Mouse (Mus musculus) mammary gland, adult 2 months (tissue): Measurements from ENCODE around the gene Dolpp1. TPM values are rescaled to one million over a fixed set of nuclear protein-coding genes. Genes with fewer than 3 reads are reported as not detected.

Experiments
- polyA plus RNA-seq: library from polyadenylated mRNA; depleted of rRNA; stranded (reverse); fragments of >200 nt; gene quantifications from 2 replicates; pipeline ENCODE4 v1.2.3, GENCODE M21; 2012; ENCODE audit warnings: low replicate concordance; rRNA removed

The Dolpp1 gene
- 78.6 and 80.0 TPM in 2 replicates for polyA plus RNA-seq

DNA sequence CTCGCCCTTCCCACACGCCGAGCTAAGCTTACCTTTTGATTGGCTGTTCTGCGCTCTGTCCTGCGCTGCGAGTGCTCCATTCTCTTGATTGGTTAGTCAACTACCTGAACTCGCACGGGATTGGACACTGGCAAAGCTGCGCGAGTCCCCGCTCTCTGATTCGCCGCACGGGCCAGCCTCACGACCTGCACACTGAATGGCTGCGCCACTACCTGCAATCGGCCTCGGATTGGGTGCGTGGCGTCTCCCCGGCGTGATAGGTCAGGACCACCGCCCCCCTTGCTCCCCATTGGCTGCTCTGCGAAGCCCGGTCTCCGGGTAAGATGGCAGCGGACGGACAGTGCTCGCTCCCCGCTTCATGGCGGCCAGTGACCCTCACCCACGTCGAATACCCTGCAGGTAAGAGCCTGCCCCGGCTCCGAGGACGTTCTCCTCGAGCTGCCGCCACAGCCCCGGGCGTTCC is at the start of gene Dolpp1:
Dolpp1 (plus strand) TSS at position 141 of the 463 bp plus-strand sequence.

DNA sequence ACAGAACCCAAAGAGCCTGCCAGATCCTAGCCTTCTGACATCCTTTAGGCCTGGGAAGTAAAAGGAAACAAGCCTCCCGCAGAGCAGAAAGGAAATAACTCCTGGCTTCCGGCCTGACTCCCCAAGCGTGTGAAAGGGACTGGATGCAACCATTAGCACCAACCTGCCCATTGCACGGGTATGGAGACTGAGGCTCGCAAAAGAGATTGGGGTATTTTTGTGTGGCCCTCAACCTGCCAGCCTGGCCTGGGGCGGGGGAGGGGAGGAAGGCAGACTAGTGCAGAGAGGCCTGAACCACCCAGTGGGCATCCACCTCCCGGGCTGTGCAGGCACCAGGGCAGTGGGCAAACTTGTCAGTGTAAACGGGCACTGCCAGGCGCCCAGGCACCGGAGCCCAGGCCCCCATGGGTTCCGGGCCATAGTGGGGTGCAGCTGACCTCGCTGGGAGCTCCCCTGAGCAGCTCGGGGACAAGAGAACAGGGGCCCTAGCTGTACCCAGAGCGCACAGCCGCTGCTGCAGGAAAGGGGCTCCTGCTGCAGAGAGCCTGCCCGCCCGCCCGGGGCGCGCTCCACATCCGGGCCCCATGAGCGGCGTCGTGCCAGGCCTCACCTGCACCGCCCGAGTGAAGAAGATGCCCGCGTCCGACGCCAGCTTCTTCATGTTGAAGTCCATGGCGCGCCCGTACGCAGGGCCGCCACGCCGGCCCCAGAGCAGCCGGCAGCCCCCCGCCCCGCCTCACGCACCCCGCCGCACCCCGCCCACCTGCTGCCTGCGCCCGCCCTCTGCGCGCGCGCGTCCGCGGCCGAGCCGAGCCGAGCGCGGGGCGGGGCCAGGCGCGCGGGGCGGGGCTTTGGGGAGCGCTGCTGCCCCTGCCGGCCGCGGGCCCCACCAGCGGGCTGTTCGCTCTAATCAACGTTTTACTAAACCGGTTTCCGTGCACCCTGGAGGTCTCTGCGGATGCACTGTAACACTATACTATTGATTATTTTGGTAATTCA is 33.2 kb upstream of the Dolpp1 start, which contains the start of gene Sh3glb2:
Sh3glb2 (minus strand) TSS at position 805 of the 999 bp plus-strand sequence.

DNA sequence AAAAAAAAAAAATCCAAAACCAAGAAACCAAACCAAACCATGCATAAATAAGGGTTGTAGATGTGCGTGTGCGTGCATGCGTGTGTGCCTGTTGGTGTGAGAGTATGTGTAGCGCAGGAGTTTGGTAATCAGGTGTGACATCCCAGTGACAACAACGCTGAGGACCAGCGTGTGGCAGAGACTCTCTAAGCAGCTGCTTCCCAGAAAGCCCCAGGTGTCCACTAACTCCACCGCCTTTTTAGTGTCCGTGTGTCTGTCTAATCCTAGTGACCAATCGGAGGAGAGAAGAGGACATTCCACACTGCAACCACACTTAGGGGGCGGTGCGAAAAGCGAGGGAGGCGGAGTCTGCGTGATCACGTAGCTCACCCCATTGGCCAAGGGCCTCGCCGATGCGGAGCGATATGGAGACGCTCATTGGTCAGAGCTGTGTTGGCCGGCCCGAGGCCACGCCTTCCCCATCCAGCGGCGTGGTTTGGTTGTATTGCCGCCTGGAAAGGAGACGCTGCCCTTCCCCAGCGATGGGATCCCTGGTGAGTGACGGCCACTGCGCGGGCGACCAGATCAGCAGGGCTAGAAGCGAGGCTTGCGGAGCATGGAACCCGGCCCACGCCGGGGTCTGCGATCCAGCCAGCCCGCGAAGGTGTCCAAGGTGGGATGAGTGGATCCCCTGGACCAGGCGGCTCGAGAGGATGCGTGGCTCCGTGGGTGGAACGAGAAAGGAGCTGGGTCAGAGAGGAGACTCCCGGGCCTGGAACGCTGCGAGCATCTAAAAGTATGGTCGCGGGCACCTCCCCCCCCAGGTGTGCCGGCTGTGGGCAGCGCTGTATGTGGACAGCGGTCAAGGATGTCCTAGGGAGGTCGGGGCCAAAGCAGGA is 28.0 kb upstream of the Dolpp1 start, which contains the start of gene Miga2:
Miga2 (plus strand) TSS at position 461 of the 878 bp plus-strand sequence.

DNA sequence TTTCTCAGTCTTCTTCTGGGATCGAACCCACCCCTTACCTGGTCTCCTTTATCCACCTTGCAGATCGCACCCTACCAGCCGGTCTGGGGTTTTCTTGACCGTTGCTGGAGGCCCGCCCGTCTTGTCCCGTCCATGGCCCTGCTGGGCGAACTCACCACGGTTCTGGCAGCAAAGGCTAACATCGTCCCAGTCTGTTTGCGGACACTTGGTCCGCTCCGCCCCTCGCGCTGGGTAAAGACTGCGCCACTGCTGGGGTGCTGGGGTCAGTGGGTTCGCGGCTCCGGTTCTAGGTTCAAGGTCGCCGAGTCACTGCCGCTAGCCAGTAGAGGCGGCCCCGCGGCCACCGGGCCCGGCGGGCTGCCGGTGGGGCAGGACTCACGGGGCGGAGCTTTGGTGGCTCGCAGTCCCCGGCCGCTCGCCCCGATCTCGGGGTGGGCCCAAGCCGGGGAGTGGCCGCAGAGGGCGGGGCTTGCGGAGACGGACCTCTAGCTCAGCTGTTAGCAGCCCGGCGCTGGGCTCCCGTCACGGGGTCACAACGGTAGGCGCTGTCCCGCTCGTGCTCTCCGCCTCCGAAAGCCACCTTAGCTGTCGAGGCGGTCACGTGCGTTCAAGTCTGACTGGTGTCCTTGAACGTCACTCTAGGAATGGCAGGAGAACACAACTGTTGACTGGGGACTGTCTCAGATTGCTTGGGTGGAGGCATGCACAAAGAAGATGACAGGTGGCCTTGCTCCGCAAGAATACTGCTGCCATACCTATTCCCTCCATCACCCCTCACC is 23.3 kb downstream of the Dolpp1 start, which contains the start of gene Crat:
Crat (minus strand) TSS at position 657 of the 779 bp plus-strand sequence.

DNA sequence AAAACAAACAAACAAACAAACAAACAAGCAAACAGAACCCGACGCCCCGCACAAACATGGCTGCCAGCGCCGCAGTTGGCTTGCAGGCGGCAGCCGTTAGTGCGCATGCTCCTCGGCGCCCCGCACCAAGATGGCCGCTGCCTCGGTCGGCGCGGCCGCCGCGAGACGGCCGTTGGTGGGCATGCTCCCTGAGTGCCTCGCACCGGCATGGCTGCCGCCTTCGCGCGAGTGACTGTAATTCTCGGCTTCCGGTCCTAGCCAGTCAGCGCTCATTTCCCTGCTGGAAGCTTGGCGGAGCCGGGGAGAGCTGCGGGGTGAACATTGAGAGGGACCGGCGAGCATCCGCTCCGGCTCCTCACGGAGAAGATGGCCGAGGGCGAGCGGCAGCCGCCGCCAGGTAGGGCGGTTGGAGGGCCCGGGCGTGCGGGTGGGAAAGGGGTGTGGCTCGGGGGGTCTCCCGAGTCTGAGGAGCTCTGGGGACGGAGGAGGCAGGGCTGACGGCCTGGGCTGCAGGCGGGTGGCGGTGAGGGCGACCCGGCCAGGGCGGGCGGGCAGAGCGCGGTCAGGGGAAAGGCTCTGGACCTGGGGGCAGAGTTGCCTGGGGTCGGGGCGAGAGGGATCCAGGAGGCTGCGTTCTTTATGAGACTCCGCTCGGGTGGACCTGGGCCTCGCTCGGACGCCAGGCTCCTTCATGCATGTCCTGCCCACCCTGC is 24.0 kb downstream of the Dolpp1 start, which contains the start of gene Ptpa:
Ptpa (plus strand) TSS at position 104 of the 713 bp plus-strand sequence.

Other genes starting within 250 kb of the Dolpp1 start
- gene Endog, start 220.8 kb upstream of the Dolpp1 start, polyA plus RNA-seq, result 66.0 and 114 TPM in 2 replicates
- 24.1 and 29.7 TPM in 2 replicates for gene Spout1, start 213.8 kb upstream of the Dolpp1 start, polyA plus RNA-seq
- gene Kyat1, start 186.4 kb upstream of the Dolpp1 start, polyA plus RNA-seq, result 34.2 and 45.9 TPM in 2 replicates
- gene Lrrc8a, start 154.5 kb upstream of the Dolpp1 start, polyA plus RNA-seq, result 38.4 and 49.8 TPM in 2 replicates
- gene Gm28035, start 151.7 kb upstream of the Dolpp1 start, polyA plus RNA-seq, result 10.3 and 22.0 TPM in 2 replicates
- 42.8 and 52.9 TPM in 2 replicates for gene Phyhd1, start 126.1 kb upstream of the Dolpp1 start, polyA plus RNA-seq
- gene Gm28038, start 111.2 kb upstream of the Dolpp1 start, polyA plus RNA-seq, result not detected in 2 replicates
- gene Dolk, start 105.9 kb upstream of the Dolpp1 start, polyA plus RNA-seq, result 47.9 and 68.2 TPM in 2 replicates
- 36.3 and 44.6 TPM in 2 replicates for gene Nup188, start 105.9 kb upstream of the Dolpp1 start, polyA plus RNA-seq
- gene Sh3glb2, start 32.9 kb upstream of the Dolpp1 start, polyA plus RNA-seq, result 319 and 378 TPM in 2 replicates
- gene Miga2, start 28.0 kb upstream of the Dolpp1 start, polyA plus RNA-seq, result 71.3 and 76.0 TPM in 2 replicates
- 417 and 816 TPM in 2 replicates for gene Crat, start 23.6 kb downstream of the Dolpp1 start, polyA plus RNA-seq
- gene Ptpa, start 23.8 kb downstream of the Dolpp1 start, polyA plus RNA-seq, result 186 and 240 TPM in 2 replicates
- gene Ier5l, start 82.0 kb downstream of the Dolpp1 start, polyA plus RNA-seq, result 12.1 and 44.0 TPM in 2 replicates
- gene Cstad, start 202.8 kb downstream of the Dolpp1 start, polyA plus RNA-seq, result 1.2 and 1.6 TPM in 2 replicates